Mouse (Mus musculus): ENCODE measurements at regions not wholly inside any gene's neighbourhood (a gene's known extent, or its start where the extent isn't known, plus 50 kb on each side); places are given as distances from the start of the nearest gene placed in this dataset.

DNA sequence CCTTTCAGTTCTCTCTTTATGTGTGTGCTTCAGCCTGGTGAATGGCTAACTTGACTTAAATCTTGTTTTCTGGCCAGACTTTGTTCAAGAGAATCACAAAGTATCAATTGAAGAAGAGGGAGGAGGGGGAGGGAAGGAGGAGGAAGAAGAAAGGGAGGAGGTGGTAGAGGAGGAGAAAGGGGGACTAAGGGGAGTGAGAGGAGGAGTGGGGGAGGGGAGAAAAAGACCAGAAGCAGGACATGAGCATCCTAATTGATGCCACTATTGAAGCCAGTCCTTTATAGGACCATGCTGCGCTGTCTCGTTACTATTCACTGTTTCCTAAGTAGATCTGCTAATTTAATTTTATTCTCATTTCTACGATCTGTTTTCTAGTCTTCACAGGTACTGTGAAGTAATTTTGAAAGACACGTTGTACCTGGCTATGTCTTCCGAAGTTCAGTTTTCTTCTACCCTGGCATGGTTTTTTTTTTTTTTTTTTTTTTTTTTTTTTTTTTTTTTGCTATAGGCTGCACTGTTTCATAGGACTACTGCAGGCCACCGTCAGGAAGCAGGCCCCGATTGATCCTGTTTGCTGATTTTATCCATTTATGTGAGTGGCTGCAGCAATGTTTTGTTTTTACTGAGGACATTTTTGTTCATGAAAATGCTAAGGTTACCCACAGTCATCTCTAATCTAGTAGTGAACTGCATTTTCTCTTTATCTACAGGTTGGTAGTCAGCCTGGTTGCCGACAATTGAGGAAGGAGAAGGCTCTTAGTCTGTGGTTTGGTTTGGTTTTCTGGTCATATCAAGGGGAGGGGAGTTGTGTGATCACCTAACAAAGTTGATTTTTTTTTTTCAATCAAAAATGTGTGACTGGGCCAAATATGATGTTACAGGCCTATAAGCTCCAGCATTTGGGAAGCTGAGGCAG lies 184.1 kb upstream of the Meis1 start:
- TF ChIP-seq CTCF (IDR thresholded peaks at IDR 0.05; ENCODE audit: borderline replicate concordance, insufficient read depth, low read length) (no peak), POLR2A (IDR thresholded peaks at IDR 0.05; ENCODE audit: low read depth, low read length) (no peak)

Data from embryonic fibroblast, embryonic 13.5 days (primary cell).